Mouse (Mus musculus) layer of hippocampus, adult 9-11 months (tissue): ENCODE results near the gene Slc6a5.

ENCODE experiments used
- DNase-seq: peaks from one replicate; pipeline ENCODE4 v3.0.0; 2022

Gene Slc6a5

GRCm38 (mm10) chr7:49985947-49986346 lies 76.0 kb downstream of the Slc6a5 start:
- DNase-seq = no peak

- no peak for DNase-seq
These were observed 89.4 kb downstream of the Slc6a5 start for GRCm38 (mm10) chr7:49999321-49999720.

- DNase-seq = no peak
These were observed 95.3 kb downstream of the Slc6a5 start for GRCm38 (mm10) chr7:50005268-50005667.
